Mouse (Mus musculus): ENCODE results near the gene Cdc37l1.

The Cdc37l1 gene

DNA sequence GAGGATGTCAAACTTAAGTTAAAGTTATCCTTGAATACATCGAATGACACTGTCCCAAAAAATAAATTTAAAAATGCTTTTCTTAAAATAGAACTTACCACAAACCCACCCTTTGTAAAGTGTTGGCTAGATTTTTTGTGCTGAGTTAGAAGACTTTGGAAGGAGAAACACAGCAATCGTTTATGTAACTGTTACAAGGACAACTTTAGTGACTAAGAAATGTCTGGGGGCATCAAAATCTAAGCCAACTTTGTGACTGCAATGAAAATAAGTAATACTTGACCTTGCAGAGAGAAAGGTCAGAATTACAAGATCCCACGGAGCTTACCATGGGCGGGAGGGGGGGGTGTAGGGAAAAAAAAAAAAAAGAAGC lies 56.8 kb downstream of the Cdc37l1 start:
- in situ Hi-C loops (cut with MboI, MseI) = no loop called here

DNA sequence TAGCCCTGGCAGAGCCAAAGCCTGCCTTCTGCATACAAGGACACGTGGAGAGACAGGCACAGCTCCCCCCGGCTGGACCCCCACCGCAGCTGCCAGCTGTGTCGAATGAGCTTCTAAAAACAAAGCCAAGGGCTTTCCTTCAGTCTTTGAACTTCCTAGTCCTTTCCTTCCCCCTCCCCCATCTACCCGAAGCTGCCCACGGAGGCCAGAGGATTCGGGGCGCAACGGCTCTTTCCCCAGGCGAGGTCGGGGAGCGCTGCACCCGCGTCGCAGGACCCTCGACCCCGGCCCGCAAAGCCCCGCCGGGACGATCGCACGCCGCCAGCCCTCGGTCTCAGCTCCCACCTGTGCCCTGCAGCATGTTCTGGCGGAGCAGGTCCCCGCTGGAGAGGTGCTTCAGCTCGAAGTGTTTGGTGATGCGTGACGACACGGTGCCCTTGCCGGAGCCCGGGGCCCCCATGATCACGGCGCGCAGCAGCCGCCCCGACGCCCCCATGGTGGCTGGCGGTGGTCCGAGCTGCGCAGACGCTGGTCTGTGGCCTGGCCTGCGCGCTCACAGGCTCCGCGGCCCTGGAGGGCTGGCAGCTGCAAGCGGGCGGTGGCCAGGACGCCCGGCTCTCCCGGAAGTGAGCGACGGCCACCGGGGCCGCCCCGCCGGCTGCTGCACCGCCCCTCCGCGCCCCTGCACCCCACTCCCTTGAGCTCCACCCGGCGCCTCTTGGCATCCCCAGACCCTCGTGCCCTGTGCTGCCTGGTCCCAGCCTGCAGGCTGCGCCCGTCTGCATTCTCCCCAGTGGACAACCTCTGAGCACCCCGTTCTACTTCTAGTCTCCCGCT lies 57.4 kb downstream of the Cdc37l1 start, which contains the start of gene Ak3:
Gene Ak3 (minus strand): TSS at position 628 of the 837 bp plus-strand sequence.
- in situ Hi-C loops (cut with MboI, MseI) = no loop called here

DNA sequence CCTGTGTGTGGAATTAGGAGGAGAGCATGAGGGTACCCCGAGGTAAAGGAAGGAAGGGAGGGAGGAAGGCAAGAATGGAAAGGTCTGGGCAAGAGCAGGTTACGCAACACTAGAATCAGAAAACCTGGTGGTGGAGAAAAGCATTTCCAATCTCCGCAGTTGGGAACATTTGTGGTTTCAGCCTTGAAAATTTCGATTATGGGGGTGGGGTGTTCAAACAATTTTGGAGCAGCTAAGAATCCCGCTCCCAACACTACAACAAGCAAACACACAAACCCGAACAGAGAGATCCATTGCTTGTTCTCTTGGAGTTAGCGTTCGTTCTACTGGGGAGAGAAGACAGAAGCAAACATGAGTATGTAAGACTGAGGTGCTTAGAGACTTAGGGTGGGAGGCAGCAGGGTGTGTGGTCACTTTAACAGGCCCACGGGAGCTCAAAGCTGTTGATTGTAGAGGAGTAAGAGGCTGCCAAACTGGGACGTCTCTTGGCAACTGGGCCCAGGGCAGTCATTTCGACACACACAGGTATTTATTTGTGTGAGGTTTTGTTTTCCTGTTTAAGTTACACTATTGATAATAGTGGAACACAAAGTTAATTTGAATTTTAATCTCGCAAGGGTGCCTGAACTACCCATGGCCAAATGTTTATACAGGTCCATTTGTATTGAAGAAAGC lies 59.4 kb downstream of the Cdc37l1 start:
- in situ Hi-C loops (cut with MboI, MseI) = loop anchor here (5.0 to 25.0 kb wide), 2 partner anchors 308 to 463 kb away; partner anchors contain the start of gene Ric1

DNA sequence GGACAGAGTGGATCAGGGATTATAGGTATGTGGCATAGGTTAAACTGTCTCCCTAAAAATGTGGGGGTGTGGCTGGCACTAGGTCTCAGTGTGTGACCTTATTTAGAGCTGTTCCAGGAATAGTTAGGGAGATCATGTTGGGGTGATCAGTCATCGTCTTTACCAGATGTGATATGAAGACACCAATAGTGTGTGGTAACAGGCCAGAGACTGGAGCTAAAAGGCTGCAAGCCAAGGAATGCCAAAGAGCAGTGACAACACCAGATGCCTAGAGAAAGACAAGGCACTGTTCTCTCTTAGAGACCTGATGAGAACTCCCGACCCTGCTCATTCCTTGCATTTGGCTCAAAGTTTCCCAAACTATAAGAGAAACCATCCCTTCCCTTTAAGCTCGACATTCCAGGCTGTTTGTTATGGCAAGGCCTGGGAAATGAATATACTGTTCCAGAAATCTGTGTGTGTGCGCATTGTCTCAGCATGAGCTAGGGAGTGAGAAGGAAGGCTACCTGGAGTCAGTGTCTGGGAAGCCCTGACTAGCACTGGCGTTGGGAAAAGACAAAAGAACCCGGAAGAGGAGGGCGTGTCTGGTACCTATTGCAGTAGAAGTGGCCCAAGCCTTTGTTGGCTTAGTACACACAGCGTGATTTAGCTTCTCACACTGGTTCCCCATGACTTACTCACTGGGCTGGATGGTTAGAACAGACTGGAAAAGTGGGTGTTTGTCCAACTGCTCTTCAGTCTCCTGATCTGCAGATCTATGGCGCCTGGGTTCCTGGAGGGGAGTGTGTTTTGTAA lies 60.2 kb downstream of the Cdc37l1 start:
- in situ Hi-C loops (cut with MboI, MseI) = loop anchor here (5.0 to 25.0 kb wide), 2 partner anchors 307 to 462 kb away; partner anchors contain the start of gene Ric1

DNA sequence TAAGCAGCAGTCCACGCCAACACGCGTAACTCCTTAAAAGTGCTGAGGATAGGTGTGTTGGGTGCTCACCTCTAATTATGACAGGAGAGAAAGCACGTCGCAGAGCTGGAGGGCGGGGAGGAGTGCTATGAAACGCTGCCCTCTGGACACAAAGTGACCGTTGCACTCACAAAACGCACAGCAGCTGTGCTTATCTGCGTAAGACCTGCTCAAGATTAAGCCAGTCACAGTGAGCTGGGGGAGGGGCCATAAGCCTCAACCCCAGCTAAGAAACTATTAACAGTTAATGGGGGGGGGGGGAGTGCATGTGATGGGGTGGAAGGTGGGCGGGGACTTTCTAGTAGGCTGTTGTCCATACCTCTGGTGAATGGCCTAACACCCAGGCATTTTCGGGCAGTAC lies 62.6 kb downstream of the Cdc37l1 start:
- in situ Hi-C loops (cut with MboI, MseI) = loop anchor here (5.0 to 25.0 kb wide), 2 partner anchors 305 to 460 kb away; partner anchors contain the start of gene Ric1

DNA sequence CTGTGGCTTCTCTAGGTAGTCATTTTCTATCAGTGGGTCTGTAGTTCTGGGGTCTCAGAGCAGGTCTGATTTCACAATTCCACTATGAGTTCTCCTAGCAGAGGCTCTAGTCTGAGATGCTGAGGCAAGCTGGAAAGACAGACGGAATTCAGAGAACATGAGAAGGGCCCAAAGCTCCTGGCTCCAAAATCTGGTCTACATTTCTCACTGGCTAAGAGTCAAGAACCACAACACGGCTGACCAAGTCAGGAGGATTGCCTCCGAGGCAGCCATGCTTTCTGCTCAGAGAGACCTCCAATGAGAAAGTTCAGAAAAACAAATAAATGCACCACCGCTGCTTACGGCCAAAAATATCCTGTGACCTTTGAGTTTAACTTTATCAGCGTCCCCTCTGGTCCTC lies 64.4 kb downstream of the Cdc37l1 start:
- in situ Hi-C loops (cut with MboI, MseI) = loop anchor here (5.0 to 25.0 kb wide), 2 partner anchors 303 to 458 kb away; partner anchors contain the start of gene Ric1

DNA sequence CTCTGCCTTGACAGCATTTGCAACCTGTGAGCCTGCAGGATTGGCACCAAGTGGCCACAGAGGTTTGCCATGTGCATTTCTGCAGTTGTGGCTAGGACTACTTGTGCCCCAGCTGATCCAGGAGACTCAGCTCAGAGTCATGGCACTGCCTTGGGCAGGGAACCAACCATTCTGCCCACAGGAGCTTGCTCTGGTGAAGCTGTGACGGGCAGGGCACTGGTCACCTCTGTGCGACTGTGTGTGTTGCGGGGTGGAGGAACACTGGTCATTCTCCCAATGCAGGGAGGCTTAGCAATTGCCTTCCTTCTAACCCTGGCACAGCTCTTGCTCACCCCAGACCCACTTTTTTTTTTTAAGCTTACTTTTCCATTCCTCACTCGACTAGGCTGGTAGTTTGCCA lies 65.3 kb downstream of the Cdc37l1 start:
- in situ Hi-C loops (cut with MboI, MseI) = loop anchor here (25.0 kb wide), 1 partner anchor 457 kb away; the partner anchor contains the start of gene Ric1

DNA sequence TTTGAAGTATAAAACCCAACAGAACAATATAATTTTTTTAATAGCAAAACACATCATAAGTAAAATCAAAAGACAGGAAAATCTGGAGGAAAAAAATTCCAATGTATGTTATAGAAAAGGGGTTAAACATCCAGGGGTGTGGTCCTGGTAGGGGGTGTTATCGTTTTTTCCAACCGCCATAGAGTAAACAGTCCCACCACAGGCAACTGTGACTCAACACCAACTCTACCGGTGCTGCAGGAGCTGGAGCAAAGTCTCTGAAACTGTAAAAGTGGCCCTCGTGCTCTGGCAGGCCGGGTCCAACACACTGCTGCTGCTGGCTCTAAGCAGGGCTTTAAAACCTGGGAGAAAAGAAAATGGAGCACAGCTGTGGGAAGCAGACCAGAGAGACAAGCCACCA lies 68.6 kb downstream of the Cdc37l1 start:
- in situ Hi-C loops (cut with MboI, MseI) = loop anchor here (25.0 kb wide), 1 partner anchor 454 kb away; the partner anchor contains the start of gene Ric1

DNA sequence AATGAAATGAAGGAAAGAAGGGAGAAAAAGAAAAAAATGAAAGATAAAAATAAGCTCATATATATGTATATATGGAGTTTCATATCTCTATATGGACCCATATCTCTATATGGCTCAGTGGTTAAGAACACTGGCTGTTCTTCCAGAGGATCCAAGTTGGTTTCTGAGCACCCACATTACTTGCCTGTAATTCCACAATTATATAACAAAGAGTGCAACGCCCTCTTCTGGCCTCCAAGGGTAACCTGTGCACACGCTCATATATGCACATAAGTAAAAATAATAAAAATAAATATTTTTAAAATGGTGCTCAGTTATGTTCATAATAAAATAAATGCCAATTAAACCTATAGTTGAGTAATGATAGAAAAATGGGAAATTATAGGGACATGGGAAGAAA lies 69.5 kb downstream of the Cdc37l1 start:
- in situ Hi-C loops (cut with MboI, MseI) = loop anchor here (25.0 kb wide), 1 partner anchor 453 kb away; the partner anchor contains the start of gene Ric1

DNA sequence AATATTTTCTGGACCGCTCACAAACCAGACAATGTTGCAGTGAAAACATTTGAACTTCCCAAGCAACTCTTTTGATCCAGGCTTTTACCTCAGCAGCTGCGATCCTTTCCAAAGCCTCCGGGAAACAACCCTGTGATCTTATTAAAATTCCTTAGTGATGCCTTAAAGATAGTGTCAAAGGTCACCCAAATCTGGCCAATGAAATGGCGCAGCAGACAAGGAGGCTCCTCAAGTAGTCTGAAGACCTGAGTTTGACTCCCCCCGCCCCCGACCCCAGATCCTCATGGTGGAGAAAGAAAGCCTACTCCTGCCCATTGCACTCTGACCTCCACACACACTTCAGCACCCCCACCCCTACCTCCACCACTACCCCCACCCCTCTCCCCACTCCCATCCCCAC lies 70.1 kb downstream of the Cdc37l1 start:
- in situ Hi-C loops (cut with MboI, MseI) = loop anchor here (25.0 kb wide), 1 partner anchor 452 kb away; the partner anchor contains the start of gene Ric1

DNA sequence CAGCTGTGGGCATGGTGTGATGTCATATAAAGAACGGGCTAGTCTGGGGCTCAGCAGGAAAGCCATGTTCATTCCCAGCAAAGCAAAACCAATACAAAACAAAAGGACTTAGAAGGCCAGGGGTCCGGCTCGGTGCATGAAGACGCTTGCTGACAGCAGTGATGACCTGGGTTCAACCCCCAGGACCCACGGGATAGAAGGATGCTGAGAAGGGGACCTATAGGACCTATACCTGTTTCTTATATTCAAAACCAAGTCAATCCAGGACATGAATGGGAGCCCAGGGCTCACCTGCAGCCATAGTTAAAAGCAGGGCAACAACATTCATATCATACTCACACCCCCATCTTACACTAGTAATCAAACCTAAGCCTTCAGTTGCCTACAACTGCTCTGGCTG lies 72.9 kb downstream of the Cdc37l1 start:
- in situ Hi-C loops (cut with MboI, MseI) = loop anchor here (25.0 kb wide), 1 partner anchor 449 kb away; the partner anchor contains the start of gene Ric1

DNA sequence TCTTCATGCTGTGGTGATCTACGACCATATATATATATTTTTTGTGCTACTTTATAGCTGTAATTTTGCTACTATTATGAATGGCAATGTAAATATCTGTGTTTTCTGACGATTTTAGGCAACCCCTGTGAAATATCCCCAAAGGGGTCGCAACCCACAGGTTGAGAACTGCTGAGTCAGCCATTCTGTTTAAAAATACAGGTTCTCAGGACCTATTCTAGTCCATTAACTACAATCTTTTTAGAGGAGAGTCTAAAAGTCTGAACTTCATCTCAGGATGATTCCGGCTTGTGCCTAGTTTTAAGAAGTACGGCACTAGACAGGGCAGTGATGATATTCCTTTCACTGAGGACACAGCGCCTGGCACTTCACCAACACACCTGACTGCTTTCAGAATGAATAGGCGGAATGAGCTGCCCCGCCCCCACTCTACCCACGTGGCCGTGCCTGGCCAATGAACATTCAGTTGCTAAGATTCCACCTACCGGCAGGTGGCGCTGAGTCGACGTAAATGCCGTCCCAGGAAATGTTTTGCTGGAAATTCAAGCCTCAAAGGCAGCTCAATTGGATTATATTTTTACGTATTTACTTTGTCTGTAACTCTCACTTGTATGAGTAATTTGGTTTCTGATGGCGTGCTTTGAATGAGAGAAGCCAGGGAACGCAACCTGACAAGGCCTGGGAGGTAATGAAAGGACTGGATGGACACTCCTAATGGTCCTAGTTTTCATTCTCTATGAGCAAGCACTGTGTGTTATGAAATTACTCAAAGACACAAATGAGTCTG lies 73.6 kb downstream of the Cdc37l1 start:
- in situ Hi-C loops (cut with MboI, MseI) = loop anchor here (25.0 kb wide), 1 partner anchor 449 kb away; the partner anchor contains the start of gene Ric1

DNA sequence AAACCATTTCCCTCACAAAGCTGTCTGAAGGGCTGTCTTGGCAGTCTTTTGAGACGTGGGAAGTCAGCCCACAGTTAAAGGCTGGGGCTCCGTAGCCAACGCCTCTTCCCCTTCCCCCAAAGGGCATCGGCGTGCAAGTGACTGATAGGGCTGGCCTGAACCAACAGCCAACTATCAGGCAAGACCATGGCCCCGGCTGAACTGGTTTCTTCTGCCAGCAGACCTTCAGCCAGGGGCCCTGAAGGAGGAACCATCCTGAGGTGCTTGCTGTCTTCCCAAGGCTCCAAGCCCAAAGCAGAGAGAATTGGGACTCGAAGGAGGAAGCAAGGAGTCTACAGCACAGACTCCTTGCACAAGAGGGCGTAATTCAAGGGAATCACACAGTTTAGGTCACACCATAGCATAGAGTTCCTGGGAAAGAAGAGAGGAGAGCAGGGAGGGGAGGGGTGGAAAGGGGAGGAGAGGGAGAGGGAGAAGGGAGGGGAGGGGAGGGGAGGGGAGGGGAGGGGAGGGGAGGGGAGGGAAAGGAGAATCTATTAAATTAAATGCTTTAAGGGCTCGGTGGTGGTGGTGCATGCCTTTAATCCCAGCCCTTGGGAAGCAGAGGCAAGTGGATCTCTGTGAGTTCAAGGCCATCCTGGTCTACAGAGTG lies 74.4 kb downstream of the Cdc37l1 start:
- in situ Hi-C loops (cut with MboI, MseI) = loop anchor here (5.0 to 25.0 kb wide), 2 partner anchors 78 to 448 kb away; partner anchors contain the start of gene Ric1

DNA sequence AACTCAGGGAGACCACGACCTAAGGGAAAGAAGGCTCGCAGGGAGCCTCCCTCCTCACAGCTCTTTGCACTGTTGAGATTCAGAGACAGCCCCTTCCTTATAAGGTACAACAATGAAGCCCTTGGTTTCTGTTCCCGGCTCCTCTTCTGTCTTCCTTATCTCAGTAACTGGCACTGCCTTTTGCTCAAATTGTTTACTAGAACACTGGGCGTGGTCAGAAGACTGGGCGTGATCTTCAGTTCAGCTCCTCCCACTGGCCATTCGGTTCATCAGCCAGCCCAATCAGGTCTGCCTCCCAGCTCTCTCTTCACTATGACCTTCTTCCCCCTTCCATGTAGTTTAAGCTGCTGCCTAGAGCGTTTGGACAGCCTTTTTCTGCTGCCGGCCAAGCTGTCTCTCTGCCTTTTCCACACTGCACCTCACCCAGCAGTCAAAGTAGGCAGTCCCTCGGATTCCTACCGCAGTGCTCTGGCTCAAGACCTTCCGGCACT lies 76.9 kb downstream of the Cdc37l1 start:
- in situ Hi-C loops (cut with MboI, MseI) = loop anchor here (5.0 to 25.0 kb wide), 2 partner anchors 75 to 445 kb away; partner anchors contain the start of gene Ric1

DNA sequence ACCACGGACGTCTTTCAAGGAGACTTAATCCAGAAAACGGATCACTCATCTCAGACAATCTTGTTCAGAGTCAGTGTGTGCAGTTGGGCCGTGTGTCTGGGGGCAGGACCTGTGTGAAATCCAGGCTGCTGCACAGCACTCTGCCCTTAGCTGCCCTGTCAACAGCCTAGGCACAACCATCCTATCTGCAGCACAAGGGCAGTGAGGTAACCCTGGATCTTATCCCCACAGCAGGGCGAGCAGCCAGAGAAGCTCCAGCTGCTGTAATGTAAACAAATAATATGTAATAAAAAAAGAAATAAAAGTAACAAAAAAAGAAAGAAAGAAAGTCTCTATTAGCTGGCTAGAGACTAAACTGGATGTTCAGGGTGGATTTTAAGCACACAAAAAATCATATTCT lies 79.0 kb downstream of the Cdc37l1 start:
- in situ Hi-C loops (cut with MboI, MseI) = loop anchor here (5.0 to 25.0 kb wide), 2 partner anchors 73 to 443 kb away; partner anchors contain the start of gene Ric1

DNA sequence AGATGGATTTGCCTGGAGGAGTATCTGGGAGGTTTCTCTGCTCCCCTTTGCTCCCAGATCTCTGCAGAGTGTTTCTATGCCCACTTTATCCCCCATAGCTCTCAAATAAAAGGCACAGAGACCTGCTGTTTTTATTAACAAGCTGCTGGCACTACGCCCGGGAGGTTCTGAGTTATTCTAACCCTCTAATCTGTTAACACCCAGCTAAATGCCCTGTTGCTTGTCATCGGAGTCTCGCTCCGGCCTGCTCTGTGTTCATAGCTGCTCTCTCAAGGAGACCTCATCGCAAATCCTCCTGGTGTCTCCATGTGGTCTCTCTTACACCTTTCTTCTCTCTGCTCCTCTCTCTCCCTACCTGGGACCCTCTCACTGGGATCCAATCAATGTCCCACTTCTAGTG lies 84.7 kb downstream of the Cdc37l1 start:
- in situ Hi-C loops (cut with MboI, MseI) = loop anchor here (5.0 to 25.0 kb wide), 2 partner anchors 32 to 437 kb away; partner anchors contain the start of gene Ric1
